Mouse (Mus musculus) mature B cell (primary cell): ENCODE data around the gene Pcsk4.

Experiments used
- in situ Hi-C: fragments of 300-500 bp; cut with MboI; formaldehyde crosslinking; loops from 2 replicates; pipeline ENCODE4 v1.14.3; 2019

The Pcsk4 gene

DNA sequence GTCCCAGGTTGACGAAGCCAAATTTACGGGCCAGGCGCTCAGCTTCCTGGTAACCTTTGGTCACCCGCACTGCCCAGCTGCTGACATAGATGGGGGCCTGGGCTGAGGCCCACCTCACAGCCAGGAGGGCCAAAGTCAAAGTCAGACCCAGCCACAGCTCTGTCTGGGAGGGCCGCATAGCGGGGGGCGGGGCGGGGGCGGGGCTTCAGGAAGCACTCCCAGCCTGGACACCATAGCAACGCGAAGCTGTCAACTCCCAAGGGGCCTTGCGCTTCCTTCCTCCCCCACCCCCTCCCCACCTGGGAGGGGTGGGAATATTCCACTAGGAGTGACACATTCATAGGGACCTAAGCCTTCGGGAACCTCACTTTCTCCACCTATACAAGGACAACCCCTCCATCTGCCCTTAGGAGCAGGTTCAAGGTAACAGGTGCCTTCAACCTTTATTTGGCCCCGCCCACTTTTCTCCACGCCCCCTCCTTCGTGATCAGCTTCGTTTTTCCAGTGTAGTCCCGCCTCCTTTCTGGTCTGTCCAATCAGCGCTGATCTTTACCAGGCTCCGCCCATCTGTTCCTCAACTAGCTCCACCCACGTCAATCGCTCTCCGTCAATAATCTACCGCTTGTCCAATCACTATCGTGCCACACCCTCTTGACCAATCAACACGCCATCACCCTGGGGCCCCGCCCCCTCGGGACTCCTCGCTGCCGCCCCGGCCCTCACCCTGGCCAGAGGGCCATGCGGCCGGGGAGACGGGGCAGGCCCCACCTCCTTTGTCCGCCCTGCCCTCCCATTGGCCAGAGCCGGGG, at the start of gene Pcsk4, which contains the start of gene Reep6:
Gene Pcsk4 (minus strand): TSS at position 226 of the 809 bp plus-strand sequence.
Gene Reep6 (plus strand): TSS at position 681 of the 809 bp plus-strand sequence.
- in situ Hi-C loops = no loop called here

DNA sequence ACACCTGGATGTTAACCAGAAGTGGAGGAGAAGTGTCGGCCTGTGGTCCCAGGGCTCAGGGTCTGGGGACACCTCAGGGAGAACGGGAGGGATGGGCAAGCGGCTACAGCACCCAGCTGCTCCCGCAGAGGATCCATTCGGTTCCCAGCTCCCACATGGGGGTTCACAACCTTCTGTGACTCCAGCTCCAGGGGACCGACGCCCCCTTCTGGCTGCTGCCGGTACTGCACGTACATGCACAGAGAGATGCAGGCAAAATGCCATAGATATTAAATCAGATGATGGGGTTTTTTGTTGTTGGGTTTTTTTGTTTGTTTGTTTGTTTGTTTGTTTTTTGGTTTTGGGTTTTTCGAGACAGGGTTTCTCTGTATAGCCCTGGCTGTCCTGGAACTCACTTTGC, 48.4 kb upstream of the Pcsk4 start:
- in situ Hi-C loops = loop anchor here (10.0 kb wide), 1 partner anchor 127 kb away; no protein-coding TSS in a partner anchor

GRCm38 (mm10) chr10:80376160-80376559, 46.9 kb upstream of the Pcsk4 start:
- in situ Hi-C loops = loop anchor here (10.0 kb wide), 1 partner anchor 129 kb away; no protein-coding TSS in a partner anchor

DNA sequence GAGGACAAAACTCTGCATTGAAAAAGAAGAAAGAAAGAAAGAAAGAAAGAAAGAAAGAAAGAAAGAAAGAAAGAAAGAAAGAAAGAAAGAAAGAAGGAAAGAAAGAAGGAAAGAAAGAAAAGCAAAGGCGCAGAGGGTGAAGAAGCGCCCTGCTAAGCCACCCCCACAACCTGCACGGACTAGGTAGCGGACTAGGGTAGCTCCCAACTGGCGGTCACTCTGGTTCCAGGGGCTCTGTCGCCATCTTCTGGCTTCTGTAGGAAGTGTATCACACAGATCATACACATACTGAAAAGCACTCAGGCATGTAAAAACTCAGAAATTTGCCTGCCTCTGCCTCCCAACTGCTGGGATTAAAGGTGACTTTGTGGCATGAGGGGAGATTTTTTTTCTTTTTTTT, 44.8 kb upstream of the Pcsk4 start:
- in situ Hi-C loops = loop anchor here (10.0 kb wide), 1 partner anchor 131 kb away; no protein-coding TSS in a partner anchor

DNA sequence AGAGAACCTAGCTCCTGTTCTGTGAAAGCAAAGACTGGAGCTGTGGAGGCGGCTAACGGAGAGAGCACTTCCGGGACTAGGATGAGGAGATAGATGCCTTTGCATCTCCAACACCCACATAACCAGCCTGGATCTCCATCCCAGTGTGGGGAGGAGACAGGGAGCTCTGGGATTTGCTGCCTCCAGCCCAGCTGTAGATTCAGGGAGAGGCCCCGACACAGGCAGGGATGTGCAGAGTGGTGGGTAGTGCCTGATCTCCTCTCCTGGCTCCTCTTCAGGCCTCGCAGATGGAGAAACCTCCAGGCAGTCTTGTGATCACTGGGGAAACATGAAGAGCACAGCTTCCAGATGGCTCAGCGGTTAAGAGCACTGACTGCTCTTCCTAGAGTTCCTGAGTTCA, 43.4 kb upstream of the Pcsk4 start:
- in situ Hi-C loops = loop anchor here (10.0 kb wide), 1 partner anchor 132 kb away; no protein-coding TSS in a partner anchor

- in situ Hi-C loops = loop anchor here (10.0 kb wide), 1 partner anchor 133 kb away; no protein-coding TSS in a partner anchor
Observed at GRCm38 (mm10) chr10:80371983-80372382, 42.7 kb upstream of the Pcsk4 start.

DNA sequence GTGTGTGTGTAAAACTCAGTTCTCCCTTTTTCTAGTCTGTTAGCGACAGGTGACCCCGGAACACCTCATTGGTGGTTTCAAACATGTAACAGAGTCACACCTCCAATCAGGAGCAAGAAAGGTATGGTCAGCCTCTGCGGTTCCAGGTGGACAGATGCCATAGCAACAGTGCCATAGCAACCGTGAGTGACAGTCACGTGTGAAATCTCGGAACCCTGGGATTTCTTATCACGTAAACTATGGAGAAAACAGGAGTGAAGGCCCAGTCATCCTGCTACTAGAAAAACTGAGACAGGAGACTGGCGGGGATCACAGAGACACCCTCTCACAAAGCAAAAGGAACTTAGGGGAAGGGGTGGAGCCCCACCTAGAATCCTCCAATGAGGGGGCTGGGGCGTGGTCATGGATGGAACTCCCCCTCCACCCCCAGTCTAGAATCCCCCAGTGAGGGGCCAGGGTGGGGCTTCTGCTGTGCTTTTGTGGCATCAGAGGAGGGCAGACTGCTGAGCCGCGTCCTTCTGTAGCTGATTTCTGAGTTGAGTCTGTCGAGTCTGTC, 42.2 kb upstream of the Pcsk4 start:
- in situ Hi-C loops = loop anchor here (10.0 kb wide), 1 partner anchor 133 kb away; no protein-coding TSS in a partner anchor

DNA sequence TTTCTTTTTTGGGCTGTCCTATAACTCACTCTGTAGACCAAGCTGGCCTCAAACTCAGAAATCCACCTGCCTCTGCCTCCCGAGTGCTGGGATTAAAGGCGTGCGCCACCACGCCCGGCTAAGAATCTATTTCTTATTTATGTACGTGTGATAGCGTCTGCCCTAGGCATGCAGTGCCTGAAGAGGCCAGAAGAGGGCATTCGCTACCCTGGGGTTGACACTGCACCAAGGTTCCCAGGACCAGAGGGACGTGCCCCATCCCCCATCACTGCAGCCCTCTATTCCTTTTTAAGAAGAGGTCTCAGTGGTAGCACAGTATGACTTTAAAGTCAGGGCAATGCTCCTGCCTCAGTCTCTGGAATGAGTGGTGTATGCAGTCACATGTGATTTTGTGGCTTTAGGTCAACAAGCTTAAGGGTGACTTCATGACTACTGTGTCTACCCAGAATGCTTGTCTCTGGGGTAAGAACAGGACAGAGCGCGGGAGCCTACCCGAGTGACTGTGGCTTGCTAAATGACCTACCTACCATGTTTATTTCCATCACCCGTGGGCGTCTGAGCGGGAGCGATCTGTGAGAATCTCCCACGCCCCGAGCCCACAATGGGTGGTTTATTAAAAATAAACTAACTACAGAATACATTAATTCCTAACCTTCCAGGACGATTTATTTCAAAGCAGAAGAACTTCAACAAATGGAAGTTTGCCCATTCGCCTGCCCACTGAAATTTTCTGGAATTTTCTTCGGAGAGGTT, 40.9 kb upstream of the Pcsk4 start:
- in situ Hi-C loops = loop anchor here (10.0 kb wide), 1 partner anchor 135 kb away; no protein-coding TSS in a partner anchor

DNA sequence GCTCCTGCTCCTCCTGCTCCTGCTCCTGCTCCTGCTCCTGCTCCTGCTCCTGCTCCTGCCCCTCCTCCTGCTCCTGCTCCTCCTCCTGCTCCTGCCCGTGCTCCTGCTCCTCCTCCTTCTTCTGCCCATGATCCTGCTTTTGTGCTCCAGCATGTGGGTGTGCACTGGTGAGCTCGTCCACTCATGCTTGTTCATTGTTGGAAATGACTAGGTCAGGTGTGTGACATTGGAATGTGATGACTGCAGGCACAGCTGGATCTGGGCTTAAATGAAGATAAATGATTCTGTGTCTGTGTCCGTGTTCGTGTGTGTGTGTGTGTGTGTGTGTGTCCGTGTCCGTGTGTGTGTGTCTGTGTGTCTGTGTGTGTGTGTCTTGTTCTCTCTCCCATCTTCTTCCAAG, 39.1 kb upstream of the Pcsk4 start:
- in situ Hi-C loops = no loop called here

GRCm38 (mm10) chr10:80367954-80368353, 38.7 kb upstream of the Pcsk4 start:
- in situ Hi-C loops = no loop called here

- in situ Hi-C loops = no loop called here
Observed at GRCm38 (mm10) chr10:80365736-80366135, 36.4 kb upstream of the Pcsk4 start.

DNA sequence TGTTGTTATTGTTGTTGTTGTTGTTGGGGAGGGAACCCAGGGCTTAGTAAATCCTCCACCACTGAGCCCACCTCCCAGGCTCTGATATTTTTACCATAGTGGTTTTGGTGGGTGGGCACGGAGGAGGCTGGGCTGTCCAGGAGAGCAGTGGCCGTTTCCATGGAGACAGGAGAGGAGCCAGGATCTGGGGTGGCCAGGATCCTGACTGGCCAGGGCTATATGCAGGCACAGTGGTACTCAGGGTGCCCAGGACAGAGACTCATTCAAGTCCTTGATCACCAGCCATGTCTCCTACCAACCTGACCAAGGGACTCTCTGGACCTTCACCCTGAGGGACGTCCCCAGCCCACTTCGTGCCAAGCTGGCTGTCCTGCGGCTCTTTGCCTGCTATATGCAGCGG, 34.4 kb upstream of the Pcsk4 start:
- in situ Hi-C loops = no loop called here

DNA sequence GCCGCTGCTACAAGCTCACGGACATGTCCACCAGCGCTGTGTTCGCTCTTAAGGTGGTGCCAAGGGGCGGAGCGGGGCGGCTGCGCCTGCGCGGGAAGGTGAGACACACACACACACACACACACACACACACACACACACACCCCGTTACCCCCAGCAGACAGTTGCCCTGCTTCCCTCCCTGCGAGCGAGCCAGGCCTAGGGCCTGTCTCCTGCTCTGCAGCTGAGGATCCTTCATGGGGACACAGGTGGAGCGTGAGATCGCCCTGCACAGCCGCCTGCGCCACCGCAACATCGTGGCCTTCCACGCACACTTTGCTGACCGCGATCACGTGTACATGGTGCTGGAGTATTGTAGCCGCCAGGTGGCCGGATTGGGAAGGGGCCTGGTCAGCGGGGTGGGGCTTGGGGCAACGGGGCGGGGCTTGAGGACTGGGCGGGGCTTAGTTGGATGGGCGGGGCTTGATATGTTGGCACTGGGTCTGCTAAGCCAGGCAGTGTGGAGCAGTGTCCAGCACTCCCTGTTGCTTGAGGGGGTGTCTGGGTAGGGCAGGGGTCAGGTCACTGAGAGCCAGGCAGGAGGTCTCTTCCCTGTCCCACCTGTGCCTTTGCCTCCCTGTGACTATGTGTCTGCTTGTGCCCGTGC, 28.8 kb upstream of the Pcsk4 start:
- in situ Hi-C loops = no loop called here

GRCm38 (mm10) chr10:80357336-80357735, 28.0 kb upstream of the Pcsk4 start:
- in situ Hi-C loops = no loop called here

GRCm38 (mm10) chr10:80356737-80357136, 27.4 kb upstream of the Pcsk4 start:
- in situ Hi-C loops = no loop called here

DNA sequence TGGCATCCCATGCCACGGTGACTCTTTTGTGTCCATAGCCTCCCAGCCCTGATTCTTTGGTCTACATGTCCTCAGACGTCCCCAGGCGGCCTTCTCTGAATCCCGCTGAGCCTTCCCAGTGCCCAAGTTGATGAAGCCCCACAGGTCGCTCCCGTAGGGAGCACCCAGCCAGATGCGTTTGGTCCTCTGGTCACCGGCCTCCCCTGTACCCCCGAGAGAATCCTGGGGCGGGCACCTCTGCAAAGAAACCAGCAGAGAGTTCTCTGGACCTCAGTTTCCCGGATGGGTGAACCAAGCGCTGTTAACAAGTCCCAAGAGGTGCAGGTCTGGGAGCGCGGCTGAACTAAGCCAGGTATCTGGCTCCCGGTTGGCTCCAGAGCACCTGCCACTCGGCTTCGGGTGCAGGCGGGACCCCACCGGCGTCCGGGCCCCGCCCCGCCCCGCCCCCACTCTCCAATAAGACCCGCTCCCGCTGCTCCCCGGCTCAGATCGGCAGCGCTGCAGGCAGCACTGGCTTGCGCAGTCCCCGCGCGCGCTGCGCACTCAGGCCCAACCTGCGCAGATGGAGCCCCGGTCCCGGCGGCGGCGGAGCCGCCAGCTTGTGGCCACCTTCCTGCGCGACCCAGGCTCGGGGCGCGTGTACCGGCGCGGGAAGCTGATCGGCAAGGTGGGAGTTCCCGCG, 26.8 kb upstream of the Pcsk4 start, which contains the start of gene Plk5:
Gene Plk5 (plus strand): TSS at position 459 of the 682 bp plus-strand sequence.
- in situ Hi-C loops = no loop called here

GRCm38 (mm10) chr10:80355431-80355830, 26.1 kb upstream of the Pcsk4 start:
- in situ Hi-C loops = no loop called here

- in situ Hi-C loops = no loop called here
Observed at GRCm38 (mm10) chr10:80352727-80353126, 23.4 kb upstream of the Pcsk4 start.

- in situ Hi-C loops = no loop called here
Observed at GRCm38 (mm10) chr10:80351896-80352295, 22.6 kb upstream of the Pcsk4 start.

GRCm38 (mm10) chr10:80350292-80350691, 21.0 kb upstream of the Pcsk4 start:
- in situ Hi-C loops = no loop called here

DNA sequence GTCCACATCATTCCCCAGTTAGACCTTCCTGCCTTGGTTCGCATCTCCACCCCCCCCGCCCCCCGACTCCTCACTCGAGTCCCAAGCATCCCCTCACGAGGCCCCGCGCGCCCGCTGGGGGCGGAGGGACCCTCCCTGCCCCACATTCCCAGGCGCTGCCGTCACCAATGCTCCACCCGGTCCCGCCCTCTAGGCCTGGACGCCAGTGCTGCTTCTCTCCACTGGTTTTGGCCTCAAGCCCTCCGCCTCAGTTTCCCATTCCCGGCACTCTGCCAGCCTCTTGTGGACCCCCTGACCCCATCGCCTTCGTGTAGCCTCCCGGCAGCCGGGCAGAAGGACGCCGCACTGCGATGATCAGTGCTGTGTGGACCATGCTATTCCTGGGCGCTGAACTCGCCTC, 19.7 kb upstream of the Pcsk4 start:
- in situ Hi-C loops = no loop called here
